In genomic region chr1:74444538-74444937, GRCm38 (mm10) we compare ENCODE assay signal across 21 mouse cellular contexts. TPM values are rescaled to one million over a fixed set of nuclear protein-coding genes. Genes with fewer than 3 reads are reported as not detected.
DNase-seq lines count a peak whose midpoint lies in the region; TF ChIP-seq lines count a peak whose summit lies in the region.
"Had no signal": no experiment of that assay in that cellular context is flagged by ENCODE, and none has a peak within 500 bp of the region (broad histone marks: within the 10 kb centered on the region; RNA-seq: fewer than 3 reads in every experiment).

No protein-coding gene starts in this region.

- H3K79me2 ChIP-seq in CH12.LX (replicated peaks; ENCODE audit: control insufficient read depth, extremely low read depth, insufficient read depth, poor library complexity, severe bottlenecking) (no peaks in the 10 kb centered on the region; the same call in 1 of the 2 replicates), MEL (ENCODE audit: control insufficient read depth, insufficient read depth, low read length, poor library complexity) (no peaks in the 10 kb centered on the region)

- in situ Hi-C loops in CH12.LX (cut with MboI; ENCODE audit: low pct_ligation_motif_present, low pct_unique_long_range_greater_than_20kb, low sequenced_read_pairs) = loop anchor here (10.0 kb wide), 1 partner anchor 50 kb away; the partner anchor contains the start of gene Ctdsp1
- in situ Hi-C loops in ES-E14 (cut with MboI; ENCODE audit: low sequenced_read_pairs in 2 of 2, unreplicated experiment in 2 of 2) = no loop called here

- no peak for TF ChIP-seq EP300 in CH12.LX (IDR thresholded peaks at IDR 0.05; ENCODE audit: low read length)
- TF ChIP-seq EP300 in MEL (IDR thresholded peaks at IDR 0.05; ENCODE audit: low read depth in 1 of 2, low read length in 2 of 2) = no peak

- H3K4me2 ChIP-seq in CH12.LX (ENCODE audit: insufficient read depth, low read depth, poor library complexity, severe bottlenecking) = no peak overlapping the region

- no peak overlapping the region for H3K27ac ChIP-seq in CH12.LX (ENCODE audit: insufficient read depth, low read depth)
- H3K27ac ChIP-seq in ES-E14 (ENCODE audit: insufficient read depth, low read depth, low read length, poor library complexity, severe bottlenecking) = no peak overlapping the region
- no peak overlapping the region for H3K27ac ChIP-seq in MEL (ENCODE audit: control insufficient read depth, low read depth, low read length)
- H3K27ac ChIP-seq in embryonic facial prominence, embryonic 10.5 days (replicated peaks) = no peak overlapping the region

- 88% methylated on average over 2 of the region's 2 CpGs for WGBS in embryonic facial prominence, embryonic 10.5 days

- dilution Hi-C loops in CH12.LX (cut with MboI; ENCODE audit: extremely low pct_ligation_motif_present, extremely low pct_unique_long_range_greater_than_20kb, low sequenced_read_pairs) = no loop called here

- H3K27me3 ChIP-seq in CH12.LX (replicated peaks) = no peaks in the 10 kb centered on the region
- no peaks in the 10 kb centered on the region for H3K27me3 ChIP-seq in MEL (ENCODE audit: control insufficient read depth in 1 of 2, insufficient read depth in 2 of 2, low read length in 2 of 2)
- H3K27me3 ChIP-seq in embryonic facial prominence, embryonic 10.5 days (replicated peaks; ENCODE audit: low read depth, poor library complexity, severe bottlenecking) = no peaks in the 10 kb centered on the region
- H3K27me3 ChIP-seq: Patski had no signal

- H3K9ac ChIP-seq in CH12.LX (ENCODE audit: insufficient read depth, low read depth) (no peak overlapping the region), ES-E14 (ENCODE audit: insufficient read depth, low read depth, low read length, poor library complexity, severe bottlenecking) (no peak overlapping the region), MEL (ENCODE audit: control insufficient read depth, low read depth, low read length, poor library complexity, severe bottlenecking) (no peak overlapping the region)

- H3K36me3 ChIP-seq in CH12.LX (replicated peaks in 1 of 2; ENCODE audit: control insufficient read depth in 1 of 2, insufficient read depth in 1 of 2, low read length in 1 of 2) (peaks cover 39 to 76% of the 10 kb centered on the region in 2 experiments), ES-E14 (ENCODE audit: control insufficient read depth, insufficient read depth, low read length, poor library complexity, severe bottlenecking) (peaks cover 11% of the 10 kb centered on the region), MEL (ENCODE audit: control insufficient read depth in 1 of 2, insufficient read depth in 2 of 2, low read length in 2 of 2) (peaks cover 7 to 15% of the 10 kb centered on the region in 2 experiments)
- peaks cover 93% of the 10 kb centered on the region for H3K36me3 ChIP-seq in embryonic facial prominence, embryonic 10.5 days (replicated peaks)

- H3K4me1 ChIP-seq in CH12.LX (ENCODE audit: control insufficient read depth in 1 of 2, insufficient read depth in 2 of 2) (no peaks in the 10 kb centered on the region), ES-E14 (ENCODE audit: control insufficient read depth in 2 of 2, insufficient read depth in 2 of 2, low read length in 2 of 2, poor library complexity in 1 of 2) (no peaks in the 10 kb centered on the region), MEL (ENCODE audit: control insufficient read depth in 1 of 2, insufficient read depth in 2 of 2, low read length in 2 of 2) (peaks cover 3% of the 10 kb centered on the region in 2 experiments; a peak in 2 of 4 replicates)
- no peaks in the 10 kb centered on the region for H3K4me1 ChIP-seq in embryonic facial prominence, embryonic 10.5 days

- TF ChIP-seq POLR2A in CH12.LX (IDR thresholded peaks at IDR 0.05; ENCODE audit: low read depth, low read length) (no peak), MEL (IDR thresholded peaks at IDR 0.05; ENCODE audit: control insufficient read depth in 1 of 2, insufficient read depth in 1 of 2, low read depth in 1 of 2, low read length in 2 of 2, poor library complexity in 1 of 2) (no peak)

- no peak overlapping the region for H3K4me3 ChIP-seq in CH12.LX (replicated peaks in 1 of 3; ENCODE audit: low read depth in 2 of 3, low read length in 2 of 3, poor library complexity in 1 of 3)
- H3K4me3 ChIP-seq in ES-E14 (ENCODE audit: insufficient read depth in 1 of 2, low read depth in 1 of 2, low read length in 2 of 2, poor library complexity in 1 of 2, severe bottlenecking in 1 of 2) = no peak overlapping the region
- H3K4me3 ChIP-seq in MEL (ENCODE audit: control insufficient read depth in 1 of 2, insufficient read depth in 1 of 2, low read depth in 2 of 2, low read length in 2 of 2) = no peak overlapping the region
- H3K4me3 ChIP-seq in embryonic facial prominence, embryonic 10.5 days = no peak overlapping the region

- H3K9me3 ChIP-seq in CH12.LX (replicated peaks; ENCODE audit: low read length) (no peaks in the 10 kb centered on the region), ES-E14 (ENCODE audit: control insufficient read depth, insufficient read depth, low read depth, low read length) (no peaks in the 10 kb centered on the region), MEL (replicated peaks; ENCODE audit: insufficient read depth, low read length) (no peaks in the 10 kb centered on the region)
- no peaks in the 10 kb centered on the region for H3K9me3 ChIP-seq in embryonic facial prominence, embryonic 10.5 days
- H3K9me3 ChIP-seq: G1E had no signal

- intact Hi-C loops in heart, postnatal 10 days (cut with DNase I) = no loop called here

- DNase-seq in CH12.LX (ENCODE audit: extremely low read depth) = no peak
- no peak for DNase-seq in ES-E14 (ENCODE audit: low read depth, low spot score)
- no peak for DNase-seq in MEL (ENCODE audit: low read depth, low spot score)
- no peak for DNase-seq in heart, postnatal 10 days
- DNase-seq in embryonic facial prominence, embryonic 10.5 days (ENCODE audit: low spot score) = no peak
- no peak for DNase-seq in layer of hippocampus, postnatal 14 days (ENCODE audit: low spot score in 2 of 2)
- DNase-seq: adrenal gland, adult 2 months; adrenal gland, adult 8-10 months; adrenal gland, postnatal 10 days; adrenal gland, postnatal 14 days; adrenal gland, postnatal 25 days; adrenal gland, postnatal 36 days; B cell, adult 2 months; cerebellum, adult 11 months; cerebellum, adult 11-12 months; cerebellum, adult 18-20 months; cerebellum, adult 2 months; cerebellum, adult 8-10 months; cerebellum, adult 9-10 months had no signal

- TF ChIP-seq RAD21 in CH12.LX (IDR thresholded peaks at IDR 0.05; ENCODE audit: low read depth, low read length) (no peak), MEL (IDR thresholded peaks at IDR 0.05; ENCODE audit: low read depth, low read length) (no peak)

- TF ChIP-seq CTCF in CH12.LX (conservative IDR thresholded peaks at IDR 0.05 in 1 of 2, IDR thresholded peaks at IDR 0.05 in 1 of 2; ENCODE audit: low read depth in 2 of 2, low read length in 2 of 2) = no peak
- TF ChIP-seq CTCF in MEL (IDR thresholded peaks at IDR 0.05 in 2 of 3, conservative IDR thresholded peaks at IDR 0.05 in 1 of 3; ENCODE audit: control insufficient read depth in 1 of 3, insufficient read depth in 1 of 3, low read depth in 2 of 3, low read length in 3 of 3, poor library complexity in 1 of 3, severe bottlenecking in 1 of 3) = no peak

TF ChIP-seq in CH12.LX, 34 proteins besides CTCF, POLR2A, EP300 and RAD21:
- TF ChIP-seq MAX (IDR thresholded peaks at IDR 0.05; ENCODE audit: low read length) = no peak
- peak; percentile 80 for TF ChIP-seq ZNF384 (IDR thresholded peaks at IDR 0.05; ENCODE audit: low read depth, low read length)
- TF ChIP-seq MAFK (IDR thresholded peaks at IDR 0.05; ENCODE audit: insufficient replicate concordance, low read length) = no peak

TF ChIP-seq in ES-E14, 5 proteins besides CTCF, POLR2A, EP300 and RAD21:
- TF ChIP-seq ZNF384 (IDR thresholded peaks at IDR 0.05; ENCODE audit: low read depth, low read length) (peak; percentile 83), HCFC1 (IDR thresholded peaks at IDR 0.05; ENCODE audit: borderline replicate concordance, insufficient read depth, low read length) (no peak)

TF ChIP-seq in MEL, 35 proteins besides CTCF, POLR2A, EP300 and RAD21:
- no peak for TF ChIP-seq CHD1 (IDR thresholded peaks at IDR 0.05; ENCODE audit: low read depth, low read length)
- TF ChIP-seq ZNF384 (IDR thresholded peaks at IDR 0.05; ENCODE audit: low read depth, low read length) = peak; percentile 64
- no peak for TF ChIP-seq GATA1 (IDR thresholded peaks at IDR 0.05; ENCODE audit: low read depth, low read length)
- no peak for TF ChIP-seq CHD2 (IDR thresholded peaks at IDR 0.05; ENCODE audit: low read length)
- TF ChIP-seq UBTF (IDR thresholded peaks at IDR 0.05; ENCODE audit: borderline replicate concordance, insufficient read depth, low read depth, low read length) = no peak
- no peak for TF ChIP-seq JUND (IDR thresholded peaks at IDR 0.05; ENCODE audit: low read depth, low read length)

RNA-seq across cellular contexts. Expression of gene Vil1, which starts 35.4 kb away (rescaled TPM):
- total RNA-seq in CH12.LX (2012; rRNA removed) (0.08 TPM in 1 of 2 replicates, not detected in the other), CH12.LX (2014; rRNA removed) (not detected in 2 replicates), ES-E14 (2012; rRNA removed) (1.2 and 1.4 TPM in 2 replicates), MEL (2012; rRNA removed) (0.03 and 0.04 TPM in 2 replicates)
- polyA plus RNA-seq in CH12.LX (2012; ENCODE audit: insufficient read length, low read depth) (0.10 TPM in 1 of 2 replicates, not detected in the other), MEL (2012; ENCODE audit: insufficient read depth in 1 of 2, insufficient read length in 2 of 2, low read depth in 1 of 2, low replicate concordance in 2 of 2, missing spikeins in 1 of 2) (under 1 TPM in 1 of 2 experiments, not detected in 1; 0.04 TPM)
- 1 to 10 TPM; 1.1 to 1.2 TPM for total RNA-seq in heart, postnatal 10 days (2021)
- polyA plus RNA-seq in embryonic facial prominence, embryonic 10.5 days (2016; fragmentation: Nextera tagmentation; extraction: Ambion mirVana) = 0.26 and 0.37 TPM in 2 replicates
- total RNA-seq in layer of hippocampus, postnatal 14 days (2021) = 1 to 10 TPM in 1 of 2 experiments, under 1 TPM in 1; 0.62 to 1.2 TPM

RNA-seq across cellular contexts. Expression of gene Ctdsp1, which starts 53.2 kb away (rescaled TPM):
- total RNA-seq in CH12.LX (2012; rRNA removed) (23.4 and 26.0 TPM in 2 replicates), CH12.LX (2014; rRNA removed) (11.8 and 14.4 TPM in 2 replicates), ES-E14 (2012; rRNA removed) (17.3 and 17.9 TPM in 2 replicates), MEL (2012; rRNA removed) (18.0 TPM in 2 replicates)
- polyA plus RNA-seq in CH12.LX (2012; ENCODE audit: insufficient read length, low read depth) (57.5 and 65.8 TPM in 2 replicates), MEL (2012; ENCODE audit: insufficient read depth in 1 of 2, insufficient read length in 2 of 2, low read depth in 1 of 2, low replicate concordance in 2 of 2, missing spikeins in 1 of 2) (10 to 100 TPM in 1 of 2 experiments, not detected in 1; 69.8 TPM)
- total RNA-seq in heart, postnatal 10 days (2021) = 100 to 1,000 TPM; 117 to 122 TPM
- polyA plus RNA-seq in embryonic facial prominence, embryonic 10.5 days (2016; fragmentation: Nextera tagmentation; extraction: Ambion mirVana) = 42.2 and 49.0 TPM in 2 replicates
- total RNA-seq in layer of hippocampus, postnatal 14 days (2021) = 10 to 100 TPM; 23.8 to 28.2 TPM

Comparison
In these comparisons a context has a peak if more than half of its experiments do, and no peak if none do; other contexts are left out.
1. Of the 35 proteins assayed by ChIP-seq in both MEL and CH12.LX: peak only in MEL: none; only in CH12.LX: none; in both: ZNF384; in neither: 34.